ENCODE assay signal across 8 mouse cellular contexts in genomic region chr4:104514568-104515000, GRCm38 (mm10).
A peak's percentile ranks its signal among the peaks of the same experiment; 100 is the strongest.
DNase-seq lines count a peak whose midpoint lies in the region; ATAC-seq and TF ChIP-seq lines count a peak whose summit lies in the region.

No protein-coding gene starts in this region.

- no peaks in the 10 kb centered on the region for H3K4me1 ChIP-seq in kidney, adult 2 months (ENCODE audit: control insufficient read depth, insufficient read depth, low read length)
- H3K4me1 ChIP-seq in liver, embryonic 12.5 days: no peaks in the 10 kb centered on the region
- peaks cover 4% of the 10 kb centered on the region; the same call in 1 of the 2 replicates for H3K4me1 ChIP-seq in neural tube, embryonic 12.5 days

- DNase-seq in heart, adult 11 months: peak; percentile 87
- DNase-seq in heart, adult 9 months (ENCODE audit: low spot score in 2 of 2): no peak
- DNase-seq in brain, embryonic 14.5 days (ENCODE audit: low read depth): peak; percentile 77
- DNase-seq in forelimb bud, embryonic 11.5 days (ENCODE audit: low read depth, low spot score): peak; percentile 69
- peak; percentile 55 for DNase-seq in kidney, adult 2 months
- no peak for DNase-seq in spleen, adult 18-20 months

- H3K9me3 ChIP-seq in liver, embryonic 12.5 days (replicated peaks): no peaks in the 10 kb centered on the region
- no peaks in the 10 kb centered on the region for H3K9me3 ChIP-seq in neural tube, embryonic 12.5 days

- TF ChIP-seq CTCF in brain, embryonic 14.5 days (IDR thresholded peaks at IDR 0.05; ENCODE audit: borderline replicate concordance, extremely low read depth, insufficient read depth, insufficient read length): peak; percentile 69; the same call in 1 of the 2 replicates
- peak; percentile 81 for TF ChIP-seq CTCF in kidney, adult 2 months (conservative IDR thresholded peaks at IDR 0.05; ENCODE audit: insufficient read depth, insufficient read length, low read depth, low read length)

- no peaks in the 10 kb centered on the region for H3K27me3 ChIP-seq in kidney, adult 2 months (replicated peaks; ENCODE audit: control insufficient read depth, insufficient read depth, low read length)
- H3K27me3 ChIP-seq in liver, embryonic 12.5 days (replicated peaks): no peaks in the 10 kb centered on the region
- H3K27me3 ChIP-seq in neural tube, embryonic 12.5 days (replicated peaks): no peaks in the 10 kb centered on the region

- H3K9ac ChIP-seq in liver, embryonic 12.5 days: no peak overlapping the region
- no peak overlapping the region for H3K9ac ChIP-seq in neural tube, embryonic 12.5 days

- peak; percentile 37 for ATAC-seq in liver, embryonic 12.5 days
- ATAC-seq in neural tube, embryonic 12.5 days (ENCODE audit: low FRiP score, low read depth): peak; percentile 73

- peak overlapping the region; percentile 45 for H3K4me2 ChIP-seq in liver, embryonic 12.5 days
- H3K4me2 ChIP-seq in neural tube, embryonic 12.5 days (replicated peaks): peak overlapping the region; percentile 49

- no peaks in the 10 kb centered on the region for H3K36me3 ChIP-seq in kidney, adult 2 months (ENCODE audit: control insufficient read depth, insufficient read depth, low read length)
- H3K36me3 ChIP-seq in liver, embryonic 12.5 days: no peaks in the 10 kb centered on the region
- no peaks in the 10 kb centered on the region for H3K36me3 ChIP-seq in neural tube, embryonic 12.5 days

- no peak for TF ChIP-seq POLR2A in brain, embryonic 14.5 days (IDR thresholded peaks at IDR 0.05; ENCODE audit: borderline replicate concordance, extremely low read depth, insufficient read depth, insufficient read length, poor library complexity, severe bottlenecking)
- no peak for TF ChIP-seq POLR2A in kidney, adult 2 months (IDR thresholded peaks at IDR 0.05; ENCODE audit: low read depth, low read length)

- 3% methylated on average over 10 of the region's 10 CpGs for WGBS in kidney, adult 2 months
- WGBS in liver, embryonic 12.5 days (ENCODE audit: insufficient replicate concordance): 2% methylated on average over 10 of the region's 10 CpGs
- WGBS in neural tube, embryonic 12.5 days: 3% methylated on average over 10 of the region's 10 CpGs

- peak overlapping the region; percentile 45; the same call in 1 of the 2 replicates for H3K4me3 ChIP-seq in kidney, adult 2 months (ENCODE audit: insufficient read depth, low read depth, low read length)
- H3K4me3 ChIP-seq in liver, embryonic 12.5 days: peak overlapping the region; percentile 21; the same call in 1 of the 2 replicates
- H3K4me3 ChIP-seq in neural tube, embryonic 12.5 days: peak overlapping the region; percentile 18; the same call in 1 of the 2 replicates

- no peak overlapping the region for H3K27ac ChIP-seq in kidney, adult 2 months (ENCODE audit: insufficient read depth, low read depth, low read length)
- no peak overlapping the region for H3K27ac ChIP-seq in liver, embryonic 12.5 days
- no peak overlapping the region for H3K27ac ChIP-seq in neural tube, embryonic 12.5 days

Comparison
In these comparisons a context has a peak if more than half of its experiments do, and no peak if none do; other contexts are left out.
1. DNase-seq: peak in heart, adult 11 months (single experiment), brain, embryonic 14.5 days (single experiment), forelimb bud, embryonic 11.5 days (single experiment) and kidney, adult 2 months (single experiment); none in heart, adult 9 months (0 of 2) and spleen, adult 18-20 months (0 of 2).
2. Peak in every context shown above with its lines, with median percentiles within 50 percentile points of each other: H3K4me3 ChIP-seq.